Mouse (Mus musculus) liver, embryonic 12.5 days (tissue): ENCODE data around the gene Adprm. TPM values are rescaled to one million over a fixed set of nuclear protein-coding genes. Genes with fewer than 3 reads are reported as not detected.

Experiments used
- ATAC-seq: fragments of 200-750 bp; cut with Nextera tagmentation; 2 replicates; pipeline ENCODE4 v1.8.0; 2017; ENCODE audit warnings: moderate number of reproducible peaks, mild to moderate bottlenecking, moderate library complexity
- H3K27ac ChIP-seq: fragments of 300-500 bp; sonication (generic); 2 replicates; pipeline ENCODE4 v1.5.1; 2016; ENCODE audit warnings: mild to moderate bottlenecking
- H3K27me3 ChIP-seq: fragments of 300-500 bp; sonication (generic); replicated peaks from 2 replicates; pipeline ENCODE4 v1.6.1; 2016; ENCODE audit warnings: mild to moderate bottlenecking, moderate library complexity
- H3K36me3 ChIP-seq: fragments of 300-500 bp; sonication (generic); 2 replicates; pipeline ENCODE4 v1.6.1; 2016; ENCODE audit warnings: mild to moderate bottlenecking, moderate library complexity
- H3K4me1 ChIP-seq: fragments of 300-500 bp; sonication (generic); 2 replicates; pipeline ENCODE4 v1.6.1; 2016
- H3K4me2 ChIP-seq: fragments of 300-500 bp; sonication (generic); 2 replicates; pipeline ENCODE4 v1.6.1; 2016; ENCODE audit warnings: mild to moderate bottlenecking, moderate library complexity
- H3K4me3 ChIP-seq: fragments of 300-500 bp; sonication (generic); 2 replicates; pipeline ENCODE4 v1.5.1; 2016; ENCODE audit warnings: mild to moderate bottlenecking, moderate library complexity
- H3K9ac ChIP-seq: fragments of 300-500 bp; sonication (generic); 2 replicates; pipeline ENCODE4 v1.6.1; 2016; ENCODE audit warnings: mild to moderate bottlenecking, moderate library complexity
- H3K9me3 ChIP-seq: fragments of 300-500 bp; sonication (generic); replicated peaks from 2 replicates; pipeline ENCODE4 v1.6.1; 2016; ENCODE audit warnings: mild to moderate bottlenecking, moderate library complexity
- WGBS: fragments of 180-500 bp; shearing (Covaris S2); methylation state at CpG from one replicate; pipeline ENCODE4 v1.1.7; 2016; ENCODE audit not compliant: insufficient replicate concordance; 5-methylcytosine and 5-hydroxymethylcytosine counted together
- polyA plus RNA-seq: library from polyadenylated mRNA; unstranded; fragments of >200 nt; fragmentation: Nextera tagmentation; extraction: Ambion mirVana; gene quantifications from 2 replicates; pipeline ENCODE4 v1.2.1, GENCODE M21; 2016

Adprm gene
- polyA plus RNA-seq, 1 experiment from 2014 or later: 11.9 TPM

- Histone ChIP-seq H3K36me3 (no peaks in the 10 kb centered on the region), H3K4me3 (no peak overlapping the region), H3K9me3 (no peaks in the 10 kb centered on the region), H3K27me3 (peaks cover 39% of the 10 kb centered on the region), H3K9ac (no peak overlapping the region), H3K4me1 (peaks cover 19% of the 10 kb centered on the region), H3K27ac (no peak overlapping the region), H3K4me2 (peak overlapping the region; percentile 17)
- 3% methylated on average over 12 of the region's 12 CpGs for WGBS
- no peak for ATAC-seq
Measured at GRCm38 (mm10) chr11:67020948-67021347, 31.4 kb downstream of the Adprm start.

- Histone ChIP-seq H3K27me3 (peaks cover 43% of the 10 kb centered on the region), H3K27ac (no peak overlapping the region), H3K9ac (no peak overlapping the region), H3K36me3 (no peaks in the 10 kb centered on the region), H3K4me3 (no peak overlapping the region), H3K9me3 (no peaks in the 10 kb centered on the region), H3K4me2 (no peak overlapping the region), H3K4me1 (peaks cover 11% of the 10 kb centered on the region; the same call in 1 of the 2 replicates)
- WGBS: 38% methylated on average over 7 of the region's 7 CpGs
- no peak for ATAC-seq
Measured at GRCm38 (mm10) chr11:67019711-67020475, 32.5 kb downstream of the Adprm start.

- Histone ChIP-seq H3K27ac (no peak overlapping the region), H3K9ac (no peak overlapping the region), H3K4me2 (no peak overlapping the region), H3K9me3 (no peaks in the 10 kb centered on the region), H3K4me1 (peaks cover 4% of the 10 kb centered on the region; the same call in 1 of the 2 replicates), H3K36me3 (no peaks in the 10 kb centered on the region), H3K4me3 (no peak overlapping the region), H3K27me3 (peaks cover 43% of the 10 kb centered on the region)
- WGBS: 11% methylated on average over 12 of the region's 12 CpGs
- no peak for ATAC-seq
Measured at GRCm38 (mm10) chr11:67017801-67018591, 34.4 kb downstream of the Adprm start.

GRCm38 (mm10) chr11:67011635-67012034 is 40.8 kb downstream of the Adprm start:
- Histone ChIP-seq H3K36me3 (no peaks in the 10 kb centered on the region), H3K27ac (no peak overlapping the region), H3K9ac (no peak overlapping the region), H3K4me1 (no peaks in the 10 kb centered on the region), H3K4me2 (no peak overlapping the region), H3K9me3 (no peaks in the 10 kb centered on the region), H3K4me3 (no peak overlapping the region), H3K27me3 (peaks cover 14% of the 10 kb centered on the region; the same call in 1 of the 2 replicates)
- 47% methylated on average over 4 of the region's 4 CpGs for WGBS
- no peak for ATAC-seq

GRCm38 (mm10) chr11:67010430-67010829 is 42.0 kb downstream of the Adprm start:
- no peak for ATAC-seq
- H3K4me3 ChIP-seq: no peak overlapping the region

GRCm38 (mm10) chr11:67008528-67008927 is 43.9 kb downstream of the Adprm start:
- no peak for ATAC-seq
- no peaks in the 10 kb centered on the region for H3K36me3 ChIP-seq
- H3K27me3 ChIP-seq: 0 out of 2 replicates have a peak, but pooled peaks cover 7% of the 10 kb centered on the region
- H3K4me3 ChIP-seq: no peak overlapping the region
- no peak overlapping the region for H3K9ac ChIP-seq
- H3K4me2 ChIP-seq: no peak overlapping the region
- no peaks in the 10 kb centered on the region for H3K9me3 ChIP-seq
- 70% methylated on average over 4 of the region's 4 CpGs for WGBS
- H3K27ac ChIP-seq: no peak overlapping the region
- H3K4me1 ChIP-seq: no peaks in the 10 kb centered on the region

More at GRCm38 (mm10) chr11:67010430-67010829, 42.0 kb downstream of the Adprm start:
- no peak overlapping the region for H3K4me2 ChIP-seq
- no peaks in the 10 kb centered on the region for H3K4me1 ChIP-seq
- no peaks in the 10 kb centered on the region for H3K9me3 ChIP-seq
- 8% methylated on average over 8 of the region's 8 CpGs for WGBS
- no peak overlapping the region for H3K27ac ChIP-seq
- no peaks in the 10 kb centered on the region for H3K36me3 ChIP-seq
- no peak overlapping the region for H3K9ac ChIP-seq
- 0 out of 2 replicates have a peak, but pooled peaks cover 9% of the 10 kb centered on the region for H3K27me3 ChIP-seq

GRCm38 (mm10) chr11:67007961-67008360 is 44.4 kb downstream of the Adprm start:
- H3K4me2 ChIP-seq: no peak overlapping the region
- H3K4me3 ChIP-seq: no peak overlapping the region
- ATAC-seq: no peak
- no peak overlapping the region for H3K9ac ChIP-seq
- H3K36me3 ChIP-seq: no peaks in the 10 kb centered on the region
- WGBS: 76% methylated on average over 8 of the region's 8 CpGs
- no peak overlapping the region for H3K27ac ChIP-seq
- H3K27me3 ChIP-seq: 0 out of 2 replicates have a peak, but pooled peaks cover 7% of the 10 kb centered on the region
- no peaks in the 10 kb centered on the region for H3K4me1 ChIP-seq
- no peaks in the 10 kb centered on the region for H3K9me3 ChIP-seq

- no peak overlapping the region for H3K4me2 ChIP-seq
- H3K27ac ChIP-seq: no peak overlapping the region
- 5% methylated on average over 2 of the region's 2 CpGs for WGBS
- ATAC-seq: no peak
- no peak overlapping the region for H3K4me3 ChIP-seq
- H3K9me3 ChIP-seq: no peaks in the 10 kb centered on the region
- no peaks in the 10 kb centered on the region for H3K36me3 ChIP-seq
- H3K27me3 ChIP-seq: no peaks in the 10 kb centered on the region; the same call in 1 of the 2 replicates
- H3K4me1 ChIP-seq: no peaks in the 10 kb centered on the region
- no peak overlapping the region for H3K9ac ChIP-seq
Measured at GRCm38 (mm10) chr11:67002911-67003310, 49.5 kb downstream of the Adprm start.

GRCm38 (mm10) chr11:67001717-67002116 is 50.7 kb downstream of the Adprm start:
- H3K4me3 ChIP-seq: no peak overlapping the region
- 48% methylated on average over 1 of the region's 1 CpGs for WGBS
- H3K9me3 ChIP-seq: no peaks in the 10 kb centered on the region

GRCm38 (mm10) chr11:67000671-67001070 is 51.7 kb downstream of the Adprm start:
- no peaks in the 10 kb centered on the region for H3K36me3 ChIP-seq
- no peaks in the 10 kb centered on the region; the same call in 1 of the 2 replicates for H3K27me3 ChIP-seq
- no peaks in the 10 kb centered on the region for H3K9me3 ChIP-seq
- WGBS: 65% methylated on average over 4 of the region's 4 CpGs
- no peak overlapping the region for H3K9ac ChIP-seq
- no peak overlapping the region for H3K4me2 ChIP-seq
- ATAC-seq: no peak
- H3K27ac ChIP-seq: no peak overlapping the region
- no peaks in the 10 kb centered on the region for H3K4me1 ChIP-seq
- H3K4me3 ChIP-seq: no peak overlapping the region

More at GRCm38 (mm10) chr11:67001717-67002116, 50.7 kb downstream of the Adprm start:
- ATAC-seq: no peak
- H3K4me2 ChIP-seq: no peak overlapping the region
- H3K4me1 ChIP-seq: no peaks in the 10 kb centered on the region
- H3K27me3 ChIP-seq: no peaks in the 10 kb centered on the region; the same call in 1 of the 2 replicates
- no peak overlapping the region for H3K27ac ChIP-seq
- no peak overlapping the region for H3K9ac ChIP-seq
- H3K36me3 ChIP-seq: no peaks in the 10 kb centered on the region

GRCm38 (mm10) chr11:66998467-66999403 is 53.7 kb downstream of the Adprm start:
- Histone ChIP-seq H3K36me3 (no peaks in the 10 kb centered on the region), H3K9ac (no peak overlapping the region), H3K4me2 (no peak overlapping the region), H3K27ac (no peak overlapping the region), H3K4me1 (no peaks in the 10 kb centered on the region), H3K27me3 (no peaks in the 10 kb centered on the region; the same call in 1 of the 2 replicates), H3K4me3 (no peak overlapping the region), H3K9me3 (no peaks in the 10 kb centered on the region)
- no peak for ATAC-seq
- 62% methylated on average over 14 of the region's 14 CpGs for WGBS
